Mouse (Mus musculus) frontal cortex, postnatal 14 days (tissue): ENCODE results near the gene Cuedc2.
A peak's percentile ranks its signal among the peaks of the same experiment; 100 is the strongest.

ENCODE experiments used
- DNase-seq, 2 experiments: peaks; one replicate each; pipeline ENCODE4 v3.0.0; 2022; ENCODE audit warnings: low spot score in 2 of 2

The Cuedc2 gene

DNA sequence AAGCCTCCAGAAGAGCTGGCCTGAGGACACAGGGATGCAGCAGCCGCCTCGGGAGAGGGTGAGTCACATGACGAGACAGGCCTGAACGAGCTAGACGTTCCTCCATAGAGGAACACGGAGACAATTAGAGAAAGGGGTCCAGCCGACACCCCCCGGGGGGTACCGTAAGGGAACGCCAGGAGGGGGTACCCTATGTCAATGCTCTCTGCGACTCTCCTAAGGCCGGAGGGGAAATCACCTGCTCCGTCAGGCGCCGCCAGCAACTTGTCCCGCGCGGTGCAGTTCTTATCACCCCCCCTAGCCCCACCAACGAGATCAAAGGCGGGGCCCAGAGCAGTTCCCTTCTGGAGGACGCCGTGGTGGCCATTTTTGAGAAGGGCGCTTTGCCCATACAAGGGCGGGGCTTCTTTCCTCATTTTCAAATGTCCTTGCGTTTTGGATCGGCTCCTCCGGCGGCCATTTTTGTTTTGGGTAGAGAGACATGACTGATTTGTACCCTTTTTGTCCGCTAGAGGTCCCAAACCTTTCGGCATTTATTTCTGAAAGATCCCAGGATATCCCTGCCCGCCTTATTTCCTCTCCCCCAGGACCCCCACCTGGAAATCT is at the start of gene Cuedc2:
Gene Cuedc2 (minus strand): TSS at position 372 of the 606 bp plus-strand sequence.
- DNase-seq: peak; percentile 96 to 98

DNA sequence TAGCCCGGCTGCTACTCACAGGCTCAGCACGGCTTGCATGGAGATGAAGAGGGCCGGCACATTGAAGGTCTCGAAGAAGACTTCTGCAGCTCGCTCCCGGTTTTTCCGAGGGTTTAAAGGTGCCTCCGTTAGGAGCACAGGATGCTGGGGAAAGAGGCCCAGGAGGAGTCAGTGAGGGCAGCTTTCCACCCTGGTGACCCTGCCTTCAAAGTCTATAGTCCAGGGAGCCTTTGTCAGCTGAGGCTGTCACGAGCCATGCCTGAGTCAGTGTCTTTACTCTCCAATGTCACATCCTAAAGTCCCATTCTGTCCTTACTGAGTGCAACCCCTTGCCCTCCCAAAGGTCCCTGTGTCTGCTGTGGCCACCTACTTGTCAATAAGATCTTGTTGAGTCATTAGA is 43.8 kb upstream of the Cuedc2 start:
- DNase-seq: no peak

DNA sequence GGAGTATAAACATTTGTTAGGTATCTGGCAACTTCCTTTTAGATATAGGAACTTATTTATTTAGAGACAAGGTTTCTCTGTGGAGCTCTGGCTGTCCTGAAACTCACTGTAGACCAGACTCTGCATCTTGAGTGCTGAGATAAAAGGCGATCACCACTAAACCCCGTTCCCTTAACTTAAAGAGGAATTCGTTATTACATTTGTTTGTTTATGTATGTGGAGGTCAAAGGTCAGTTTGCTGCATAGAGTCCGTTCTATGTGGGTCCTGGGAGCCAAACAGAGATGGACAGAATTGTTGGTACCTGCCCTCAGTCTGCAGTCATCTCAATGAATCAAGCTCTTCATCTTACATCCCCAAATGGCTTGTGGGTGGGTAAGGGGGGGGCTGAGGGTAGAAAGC is 37.4 kb upstream of the Cuedc2 start:
- DNase-seq: no peak

DNA sequence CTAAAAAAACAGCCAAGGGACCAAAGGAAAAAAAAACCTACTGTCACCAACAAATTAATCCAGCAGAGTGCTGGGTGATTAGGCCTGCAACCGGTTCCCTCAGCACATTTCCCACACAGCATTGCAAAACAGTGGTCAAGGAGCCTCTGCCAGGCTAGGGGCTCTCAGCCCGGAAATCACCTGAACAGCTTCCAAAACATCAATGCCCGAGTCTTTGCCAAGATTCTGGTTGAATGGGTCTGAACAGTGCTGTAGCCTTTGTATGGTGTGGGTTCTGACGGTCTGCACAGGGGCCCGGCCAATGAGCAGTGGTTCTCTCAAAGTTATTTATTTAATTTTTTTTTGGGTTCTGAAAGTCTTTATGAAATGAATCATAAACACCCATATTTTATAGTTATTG is 37.0 kb upstream of the Cuedc2 start:
- no peak for DNase-seq

DNA sequence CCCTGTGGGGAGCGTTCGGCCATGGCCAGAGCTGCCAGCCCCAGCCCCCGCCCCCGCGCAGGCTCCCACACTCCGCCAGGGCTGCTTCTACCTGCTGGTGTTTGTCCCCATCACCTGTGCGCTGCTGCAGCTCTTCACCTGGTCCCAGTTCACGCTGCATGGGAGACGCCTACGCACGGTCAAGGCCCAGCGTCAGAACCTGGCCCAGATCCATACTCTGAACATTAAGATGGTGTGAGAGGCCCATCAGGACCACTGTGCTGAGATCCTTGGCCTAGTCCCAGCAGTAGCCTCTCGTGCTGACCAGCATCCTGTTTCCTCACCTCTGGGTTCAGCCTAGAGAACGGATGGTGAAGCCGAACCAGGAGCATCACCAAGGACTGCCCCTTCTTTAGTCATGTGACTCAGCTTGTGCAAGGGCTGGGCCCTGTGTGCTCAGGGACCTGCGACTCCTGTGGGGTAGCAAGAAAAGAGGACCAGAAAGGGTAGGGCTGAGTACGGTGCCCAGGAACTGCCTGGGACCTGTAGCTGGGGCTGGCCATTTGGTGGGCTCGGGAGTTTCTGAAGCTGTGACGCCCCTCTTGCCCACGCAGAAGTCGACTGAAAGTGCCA is 36.1 kb upstream of the Cuedc2 start:
- no peak for DNase-seq

DNA sequence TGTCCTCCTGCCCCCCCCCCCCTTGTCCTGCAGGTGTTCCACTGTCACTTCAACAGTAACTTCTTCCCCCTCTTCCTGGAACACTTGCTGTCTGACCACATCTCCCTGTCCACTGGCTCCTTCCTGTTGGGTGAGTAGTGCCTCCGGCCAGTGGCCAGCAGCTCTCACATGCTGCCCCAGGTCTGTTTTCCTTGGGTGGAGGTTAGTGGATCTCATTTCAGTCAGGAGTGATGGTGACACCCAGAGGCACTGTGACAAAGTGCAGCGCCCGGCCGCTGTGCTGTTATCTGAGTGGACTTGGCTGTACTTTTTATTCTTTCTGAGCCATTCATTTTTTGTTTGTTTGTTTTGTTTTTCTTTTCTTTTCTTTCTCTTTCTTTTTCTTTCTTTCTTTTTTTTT is 30.7 kb upstream of the Cuedc2 start:
- peak in 1 of 2 experiments; percentile 54 for DNase-seq

DNA sequence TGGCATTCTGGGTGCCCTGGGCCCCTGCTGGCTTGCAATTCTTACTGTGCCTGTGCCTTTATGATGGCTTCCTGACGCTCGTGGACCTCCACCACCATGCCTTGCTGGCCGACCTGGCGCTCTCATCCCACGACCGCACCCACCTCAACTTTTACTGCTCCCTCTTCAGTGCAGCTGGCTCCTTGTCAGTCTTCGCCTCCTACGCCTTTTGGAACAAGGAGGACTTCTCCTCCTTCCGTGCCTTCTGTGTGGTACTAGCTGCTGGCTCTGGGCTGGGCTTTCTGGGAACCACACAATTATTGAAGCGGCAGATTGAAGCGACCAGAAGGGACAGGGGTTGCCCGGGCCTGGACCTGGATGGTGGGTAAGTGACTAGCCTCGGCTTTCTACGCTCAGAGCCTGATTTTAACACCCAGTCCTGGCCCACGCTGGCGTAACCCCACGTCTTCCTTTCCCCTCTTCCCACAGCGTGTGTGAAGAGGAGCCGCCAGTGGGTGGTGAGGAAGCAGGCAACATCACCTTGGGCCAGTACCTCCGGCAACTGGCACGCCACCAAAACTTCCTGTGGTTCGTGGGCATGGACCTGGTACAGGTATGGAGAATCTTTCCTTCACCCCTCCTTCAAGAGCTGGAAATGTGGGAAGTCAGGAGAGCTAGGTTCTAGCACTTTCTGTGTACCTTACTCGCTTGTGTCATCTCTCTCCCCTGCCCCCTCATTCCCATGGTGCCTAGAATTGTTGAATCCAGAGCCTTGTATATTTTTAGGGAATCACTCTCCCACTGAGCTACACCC is 29.5 kb upstream of the Cuedc2 start:
- DNase-seq: no peak

DNA sequence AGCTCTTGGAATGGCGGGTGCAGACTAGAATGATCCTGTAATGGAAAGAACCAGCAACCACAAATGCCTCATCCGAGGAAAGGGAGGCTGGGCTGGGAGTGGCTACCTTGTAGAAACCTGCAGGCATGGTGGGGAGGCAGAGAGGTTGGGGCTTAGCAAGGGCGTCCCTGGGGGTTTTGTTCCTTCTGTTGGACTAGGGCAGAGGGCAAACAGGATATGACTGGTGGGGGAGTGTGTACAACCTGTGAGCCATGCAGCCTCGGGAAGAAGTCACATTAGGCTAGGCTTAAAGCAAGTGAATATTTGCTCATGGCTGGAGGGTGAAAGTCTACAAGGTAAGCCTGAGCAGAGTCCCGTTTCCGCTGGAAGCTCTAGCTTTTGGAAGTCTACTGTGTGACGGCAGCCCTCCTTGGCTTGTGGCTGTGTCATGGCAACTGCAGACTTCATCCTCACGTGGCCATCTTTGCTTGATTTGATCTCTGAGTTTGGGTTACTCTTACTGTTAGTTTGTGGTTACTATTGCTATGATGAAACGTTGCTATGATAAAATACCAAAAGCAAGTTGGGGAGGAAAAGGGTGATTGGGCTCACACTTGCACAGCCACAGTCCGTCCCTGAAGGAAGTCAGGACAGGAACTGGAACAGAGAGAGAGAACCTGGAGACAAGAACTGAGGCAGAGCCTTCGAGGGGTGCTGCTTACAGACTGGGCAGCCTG is 24.9 kb upstream of the Cuedc2 start:
- DNase-seq: no peak

DNA sequence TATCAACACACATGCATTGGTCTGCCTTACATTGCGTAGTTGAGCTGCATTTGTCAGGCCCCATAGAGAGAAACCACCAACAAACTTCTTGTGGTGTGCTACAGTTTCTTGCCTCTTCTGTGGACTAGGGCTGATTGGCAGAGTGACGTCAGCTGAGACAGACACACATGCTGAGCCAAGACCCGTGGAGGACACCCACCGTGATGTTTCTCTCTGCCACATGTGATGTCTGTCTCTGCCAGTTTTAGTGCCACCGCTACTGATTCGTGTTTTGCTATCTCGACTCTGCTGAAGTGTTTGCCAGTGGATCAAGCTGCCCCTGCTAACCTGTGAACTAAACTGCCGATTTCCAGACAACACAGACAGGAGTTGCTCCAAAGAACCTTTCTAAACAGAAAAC is 23.6 kb upstream of the Cuedc2 start:
- no peak for DNase-seq

DNA sequence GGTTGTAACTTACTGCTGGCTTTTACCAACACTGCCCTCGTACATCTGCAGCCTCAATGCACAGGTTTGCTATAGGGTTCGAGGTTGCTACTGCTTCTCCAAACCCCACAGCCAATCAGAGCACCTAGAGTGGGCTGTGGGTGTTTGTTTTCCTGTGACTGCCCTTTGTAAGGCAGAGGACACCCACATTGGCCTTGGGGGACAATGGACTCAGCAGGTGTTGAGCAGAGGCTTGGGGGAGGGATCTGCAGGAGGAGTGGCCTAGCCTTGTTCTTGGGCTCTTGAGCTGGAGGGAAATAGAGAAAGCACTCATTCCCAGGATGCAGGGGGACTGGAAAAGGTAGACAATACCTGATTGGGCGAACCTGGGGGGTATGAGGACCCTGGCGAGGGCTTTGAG is 19.9 kb upstream of the Cuedc2 start:
- DNase-seq: no peak

DNA sequence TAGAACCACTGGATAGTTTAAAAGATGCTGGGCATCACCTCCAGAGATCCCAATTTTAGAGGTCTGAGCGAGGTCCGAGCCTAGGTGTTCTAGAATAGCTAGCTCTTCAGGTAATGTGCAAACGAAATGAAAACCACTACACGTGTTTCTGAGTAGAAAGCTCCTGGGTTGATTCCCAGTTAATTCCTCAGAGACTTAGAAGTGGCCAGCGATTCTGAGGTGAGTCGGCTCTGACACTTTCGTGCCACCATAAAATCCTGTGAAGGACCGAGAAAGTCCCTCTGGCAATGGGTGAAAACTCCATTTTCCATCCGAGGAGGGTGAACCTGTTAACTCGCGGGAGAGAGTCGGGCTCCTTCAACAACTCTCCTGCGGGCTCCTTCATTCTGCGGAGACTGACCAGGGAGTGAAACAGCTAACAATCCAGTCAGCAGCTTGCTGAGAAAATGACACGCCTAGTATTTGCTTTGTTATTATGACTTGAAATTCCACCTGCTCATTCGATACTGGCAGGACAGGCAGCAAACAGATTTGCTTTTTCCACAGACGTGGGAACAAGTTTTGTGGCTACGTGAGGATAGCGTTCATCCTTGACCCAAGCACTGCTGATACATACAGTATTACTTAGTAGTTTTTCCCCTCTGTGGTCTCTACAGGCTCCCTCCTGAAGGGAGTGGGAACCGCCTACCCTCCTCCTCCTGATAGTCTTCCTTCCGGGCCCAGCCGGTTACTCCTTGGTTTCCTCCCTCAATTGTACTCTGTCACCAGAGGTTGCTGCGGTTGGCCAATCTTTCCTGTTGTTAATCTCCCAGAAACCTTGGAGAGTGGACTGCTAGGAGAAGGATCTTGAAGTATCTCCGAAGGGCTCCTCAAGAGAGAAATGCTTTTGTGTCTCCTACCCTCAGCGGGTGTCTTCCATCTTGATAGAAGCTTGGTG is 19.1 kb upstream of the Cuedc2 start:
- no peak for DNase-seq

DNA sequence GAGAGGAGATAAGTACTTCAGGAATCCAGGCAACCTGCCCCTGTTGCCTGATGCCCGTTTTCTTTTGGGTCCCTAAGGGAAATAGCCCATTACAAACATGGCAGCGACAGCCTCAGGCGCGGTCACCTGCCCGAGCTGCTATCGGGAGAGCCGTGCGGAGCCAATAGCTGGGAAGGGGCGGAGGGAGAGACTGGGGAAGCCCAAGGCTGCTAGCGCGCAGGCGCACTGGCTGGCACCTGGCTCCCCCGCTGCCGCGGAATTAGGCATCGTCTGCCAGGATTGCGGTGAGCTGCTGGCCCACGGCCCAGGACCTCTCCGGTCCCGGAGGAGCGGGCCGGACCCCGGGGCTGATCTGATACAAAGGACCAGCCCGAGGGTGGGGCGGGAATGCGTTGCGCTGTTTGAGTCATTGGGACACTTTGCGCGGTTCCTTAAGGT is 18.2 kb upstream of the Cuedc2 start:
- peak; percentile 79 to 82 for DNase-seq

DNA sequence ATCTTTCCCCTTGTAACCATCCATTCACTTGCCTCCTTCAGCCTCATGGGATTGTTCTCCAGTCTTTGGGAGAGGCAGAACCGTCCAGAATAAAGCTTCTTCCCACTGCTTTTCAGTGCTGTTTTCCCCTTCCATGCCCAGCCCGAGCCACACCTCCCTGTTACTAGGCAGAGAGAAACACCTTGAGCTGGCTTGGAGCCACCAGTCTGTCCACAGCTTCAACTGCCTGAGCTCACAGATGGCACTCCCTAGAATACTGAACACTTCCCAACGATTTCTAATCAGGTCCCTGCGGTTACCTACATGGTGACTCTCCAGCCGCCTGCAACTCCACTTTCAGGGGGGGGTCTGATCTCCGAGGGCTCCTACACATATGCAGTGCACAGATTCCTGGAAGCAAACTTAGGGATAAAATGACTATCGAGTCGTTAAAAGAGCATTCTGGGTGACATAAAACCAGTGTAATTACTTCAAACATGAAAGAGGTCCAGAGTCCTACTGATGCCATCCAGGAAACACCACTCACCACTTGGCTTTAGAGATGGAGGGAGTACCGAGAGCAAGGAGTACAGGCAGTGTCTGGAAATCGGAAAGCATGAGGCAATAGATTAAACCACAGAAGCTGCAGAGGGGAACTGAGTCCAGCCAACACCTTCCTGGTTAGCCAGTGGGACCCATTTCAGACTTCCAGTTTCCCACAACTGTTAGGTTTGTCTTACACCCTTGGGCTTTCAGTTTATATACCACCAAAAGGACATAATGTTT is 11.8 kb upstream of the Cuedc2 start, which contains the start of gene 2310034G01Rik:
Gene 2310034G01Rik (minus strand): TSS at position 135 of the 765 bp plus-strand sequence.
- DNase-seq: no peak

DNA sequence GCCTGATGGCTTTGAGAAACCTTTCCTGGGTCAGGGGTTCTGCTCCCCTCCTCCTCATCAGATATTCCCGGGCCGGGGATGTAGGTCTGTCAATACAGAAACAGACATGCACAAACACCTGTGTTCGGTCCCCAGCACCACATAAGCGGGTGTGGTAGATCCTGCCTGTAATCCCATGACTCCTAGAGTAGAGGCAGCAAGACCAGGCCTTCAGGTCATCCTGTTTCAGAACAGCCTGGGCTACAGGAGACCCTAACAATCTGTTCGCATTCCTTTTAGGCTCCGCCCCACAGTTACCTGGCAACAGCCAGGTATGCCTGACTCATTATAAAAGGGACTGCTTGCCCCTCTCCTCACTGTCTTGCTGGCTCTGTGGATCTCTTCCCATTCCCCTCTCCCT is 11.0 kb upstream of the Cuedc2 start:
- DNase-seq: no peak

DNA sequence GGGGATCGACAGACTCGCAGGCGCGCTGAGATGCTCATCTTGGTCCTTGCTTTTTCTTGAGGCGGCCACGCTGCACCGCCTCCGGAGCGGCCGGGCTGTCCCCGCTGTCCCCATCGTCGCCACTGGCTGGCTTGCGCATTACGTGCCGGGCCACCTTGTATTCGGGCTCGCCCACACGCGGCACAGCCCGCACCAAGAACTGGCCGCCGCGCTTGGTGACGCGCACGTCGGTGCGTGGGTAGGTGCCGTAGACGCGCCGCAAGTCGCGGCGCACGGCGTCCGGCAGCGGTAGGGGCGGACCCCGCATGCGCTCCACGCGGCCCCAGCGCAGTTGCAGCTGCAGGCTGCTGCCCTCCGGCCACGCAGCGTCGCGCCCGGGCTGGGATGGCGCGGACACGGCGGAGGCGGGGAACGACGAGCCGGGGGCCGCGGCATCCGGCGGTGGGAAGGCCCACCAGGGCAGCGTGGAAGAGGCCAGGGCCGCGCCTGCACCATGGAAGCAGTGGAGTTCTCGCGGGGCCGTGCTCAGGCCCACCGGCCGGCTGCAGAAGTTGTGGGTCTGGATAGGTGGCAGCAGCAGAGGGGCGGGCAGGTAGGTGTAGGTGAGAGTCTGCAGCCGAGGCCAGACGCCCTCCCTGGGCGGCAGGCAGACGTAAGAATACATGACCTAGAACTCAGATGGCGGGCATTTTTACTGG is 10.4 kb upstream of the Cuedc2 start:
- peak; percentile 82 to 84 for DNase-seq

DNA sequence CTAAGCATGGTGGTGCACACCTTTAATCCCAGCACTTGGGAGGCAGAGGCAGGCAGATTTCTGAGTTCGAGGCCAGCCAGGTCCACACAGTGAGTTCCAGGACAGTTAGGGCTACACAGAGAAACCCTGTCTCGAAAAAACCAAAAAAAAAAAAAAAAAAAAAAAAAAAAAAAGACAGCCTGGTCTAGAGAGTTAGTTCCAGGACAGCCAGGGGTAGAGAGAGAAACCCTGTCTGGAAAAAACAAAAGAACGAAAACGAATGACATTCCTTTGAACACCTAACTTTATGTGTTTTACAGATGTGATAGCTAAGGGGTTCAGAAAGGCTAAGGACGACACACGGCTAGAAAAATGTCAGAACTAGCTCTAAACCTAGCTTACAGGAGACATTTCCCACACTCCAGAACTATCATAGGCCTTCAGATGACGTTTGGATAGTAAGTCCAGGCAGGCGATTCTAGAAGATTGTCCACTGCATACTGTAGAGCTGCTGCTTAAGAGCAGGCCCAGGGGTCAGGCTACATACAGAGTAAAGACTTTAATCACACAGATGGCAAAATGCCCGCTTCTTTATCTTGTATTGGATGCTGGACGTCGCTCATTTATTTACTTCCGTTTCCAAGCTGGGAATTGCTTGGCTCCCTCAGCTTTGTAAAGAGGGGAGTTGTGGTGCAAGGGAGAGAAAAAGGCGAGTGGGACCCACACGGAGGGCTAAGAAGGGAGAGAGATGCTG is 9.6 kb upstream of the Cuedc2 start:
- DNase-seq: no peak

DNA sequence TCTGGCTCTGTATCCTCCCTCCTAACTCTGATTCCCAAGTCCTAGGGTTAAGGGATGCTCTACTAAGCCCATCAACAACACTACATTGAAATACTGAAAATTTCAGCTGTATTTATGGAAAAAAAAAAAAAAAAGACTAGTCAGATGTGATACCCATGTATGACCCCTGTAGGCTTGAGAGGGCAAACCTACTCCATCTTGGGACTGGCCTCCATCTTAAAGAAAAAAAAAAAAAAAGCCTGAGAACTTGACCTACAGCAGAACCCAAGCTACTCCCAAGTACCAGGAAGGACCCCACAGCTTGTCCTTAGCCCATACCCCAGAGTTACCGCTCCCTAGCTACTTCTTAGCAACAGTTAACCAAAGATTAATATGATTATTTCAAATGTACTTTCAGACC is 8.6 kb upstream of the Cuedc2 start:
- no peak for DNase-seq

DNA sequence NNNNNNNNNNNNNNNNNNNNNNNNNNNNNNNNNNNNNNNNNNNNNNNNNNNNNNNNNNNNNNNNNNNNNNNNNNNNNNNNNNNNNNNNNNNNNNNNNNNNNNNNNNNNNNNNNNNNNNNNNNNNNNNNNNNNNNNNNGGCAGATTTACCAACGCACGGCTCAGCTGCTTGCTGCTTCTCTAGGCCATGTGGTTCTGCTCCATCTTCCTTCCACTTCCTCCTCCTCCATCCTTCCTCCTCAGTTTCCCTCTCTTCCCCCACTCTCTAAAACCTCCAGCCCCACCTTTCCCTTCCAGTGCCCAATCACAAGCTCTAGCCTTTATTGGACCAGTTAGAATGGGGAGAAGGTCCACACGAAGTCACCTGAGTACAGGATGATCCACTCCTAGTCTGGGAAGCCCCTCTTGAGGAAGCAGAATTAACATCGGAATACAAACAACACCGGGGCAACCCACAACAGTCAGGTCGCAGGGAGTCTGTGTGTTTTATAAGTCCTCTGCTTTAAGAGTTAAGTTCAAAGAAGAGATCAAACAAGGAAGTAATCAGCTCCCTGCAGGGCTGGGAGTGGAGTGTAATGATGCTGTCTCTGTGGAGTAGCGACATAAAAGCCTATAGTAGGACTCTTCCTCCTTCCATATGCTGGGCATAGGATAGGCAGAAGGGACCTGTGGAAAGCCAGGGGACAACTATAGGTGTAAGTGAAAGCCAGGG is 6.4 kb upstream of the Cuedc2 start:
- no peak for DNase-seq
